Mouse (Mus musculus) MEL (cell line): ENCODE results near the gene Chchd1. TPM values are rescaled to one million over a fixed set of nuclear protein-coding genes. Genes with fewer than 3 reads are reported as not detected.

Source experiments
- DNase-seq: peaks from one replicate; pipeline ENCODE4 v3.0.0; 2011; ENCODE audit warnings: low read depth, low spot score
- H3K27ac ChIP-seq: 2 replicates; pipeline ENCODE4 v1.5.1; 2012; ENCODE audit warnings: low read depth, mild to moderate bottlenecking, control low read depth, low read length, moderate library complexity; ENCODE audit not compliant: control insufficient read depth
- H3K27me3 ChIP-seq, 2 experiments: fragments of 150-350 bp in 1 of 2; sonication (generic) in 1 of 2; 2 replicates each; pipeline ENCODE4 v1.6.1; 2012; ENCODE audit warnings: low read length in 2 of 2, mild to moderate bottlenecking in 2 of 2, improper control_type of control experiment in 1 of 2, moderate library complexity in 1 of 2; ENCODE audit not compliant: insufficient read depth in 2 of 2, control insufficient read depth in 1 of 2
- H3K36me3 ChIP-seq, 2 experiments: 2 replicates each; pipeline ENCODE4 v1.6.1; 2012 to 2014; ENCODE audit warnings: low read length in 2 of 2, improper control_type of control experiment in 1 of 2, inconsistent platforms in 1 of 2, mild to moderate bottlenecking in 1 of 2; ENCODE audit not compliant: insufficient read depth in 2 of 2, control insufficient read depth in 1 of 2
- H3K4me1 ChIP-seq, 2 experiments: fragments of 150-350 bp in 1 of 2; sonication (generic) in 1 of 2; 2 replicates each; pipeline ENCODE4 v1.6.1; 2012; ENCODE audit warnings: low read length in 2 of 2, improper control_type of control experiment in 1 of 2, mild to moderate bottlenecking in 1 of 2; ENCODE audit not compliant: insufficient read depth in 2 of 2, control insufficient read depth in 1 of 2
- H3K4me3 ChIP-seq, 2 experiments: fragments of 150-350 bp in 1 of 2; sonication (generic) in 1 of 2; 2 replicates each; pipeline ENCODE4 v1.5.1; 2012; ENCODE audit warnings: low read depth in 2 of 2, low read length in 2 of 2, mild to moderate bottlenecking in 2 of 2, moderate library complexity in 2 of 2, control low read depth in 1 of 2, improper control_type of control experiment in 1 of 2; ENCODE audit not compliant: control insufficient read depth in 1 of 2, insufficient read depth in 1 of 2
- H3K79me2 ChIP-seq: 2 replicates; pipeline ENCODE4 v1.6.1; 2012; ENCODE audit warnings: mild to moderate bottlenecking, low read length, moderate library complexity; ENCODE audit not compliant: control insufficient read depth, poor library complexity, insufficient read depth
- H3K9ac ChIP-seq: 2 replicates; pipeline ENCODE4 v1.6.1; 2012; ENCODE audit warnings: low read depth, mild to moderate bottlenecking, control low read depth, low read length, moderate library complexity; ENCODE audit not compliant: control insufficient read depth, poor library complexity, severe bottlenecking
- H3K9me3 ChIP-seq: fragments of 150-350 bp; sonication (generic); replicated peaks from 2 replicates; pipeline ENCODE4 v1.6.1; 2012; ENCODE audit warnings: mild to moderate bottlenecking, low read length, improper control_type of control experiment, moderate library complexity; ENCODE audit not compliant: insufficient read depth
- CHD2 ChIP-seq: IDR thresholded peaks from 2 replicates; pipeline ENCODE4 v1.6.1; 2011; ENCODE audit warnings: low read length, improper control_type of control experiment
- ELF1 ChIP-seq: IDR thresholded peaks from 2 replicates; pipeline ENCODE4 v1.6.1; 2014; ENCODE audit warnings: low read depth, mild to moderate bottlenecking, inconsistent platforms, low read length, improper control_type of control experiment, moderate library complexity
- EP300 ChIP-seq, 2 experiments: IDR thresholded peaks; 2 replicates each; pipeline ENCODE4 v1.6.1; 2011; ENCODE audit warnings: improper control_type of control experiment in 2 of 2, low read length in 2 of 2, low read depth in 1 of 2, mild to moderate bottlenecking in 1 of 2
- HCFC1 ChIP-seq: IDR thresholded peaks from 2 replicates; pipeline ENCODE4 v1.6.1; 2012; ENCODE audit warnings: low read depth, mild to moderate bottlenecking, inconsistent platforms, low read length, improper control_type of control experiment, moderate library complexity
- MAX ChIP-seq: IDR thresholded peaks from 2 replicates; pipeline ENCODE4 v1.6.1; 2011; ENCODE audit warnings: low read length, improper control_type of control experiment
- MAZ ChIP-seq: IDR thresholded peaks from 2 replicates; pipeline ENCODE4 v1.6.1; 2012; ENCODE audit warnings: low read depth, mild to moderate bottlenecking, inconsistent platforms, low read length, improper control_type of control experiment
- MXI1 ChIP-seq: IDR thresholded peaks from 2 replicates; pipeline ENCODE4 v1.6.1; 2011; ENCODE audit warnings: mild to moderate bottlenecking, low read depth, low read length, improper control_type of control experiment
- MYB ChIP-seq: IDR thresholded peaks from 2 replicates; pipeline ENCODE4 v1.6.1; 2011; ENCODE audit warnings: mild to moderate bottlenecking, low read depth, low read length, improper control_type of control experiment
- NRF1 ChIP-seq: IDR thresholded peaks from 2 replicates; pipeline ENCODE4 v1.6.1; 2014; ENCODE audit warnings: low read depth, mild to moderate bottlenecking, inconsistent platforms, low read length, improper control_type of control experiment, moderate library complexity; ENCODE audit not compliant: poor library complexity, insufficient read depth, severe bottlenecking
- POLR2A ChIP-seq, 2 experiments: IDR thresholded peaks; 2 replicates each; pipeline ENCODE4 v1.6.1; 2011 to 2012; ENCODE audit warnings: low read length in 2 of 2, mild to moderate bottlenecking in 2 of 2, control low read depth in 1 of 2, improper control_type of control experiment in 1 of 2, low read depth in 1 of 2, moderate library complexity in 1 of 2; ENCODE audit not compliant: control insufficient read depth in 1 of 2, insufficient read depth in 1 of 2, poor library complexity in 1 of 2
- POLR2AphosphoS2 ChIP-seq: IDR thresholded peaks from 2 replicates; pipeline ENCODE4 v1.6.1; 2011; ENCODE audit warnings: low read length, improper control_type of control experiment
- POLR2AphosphoS5 ChIP-seq: IDR thresholded peaks from 2 replicates; pipeline ENCODE4 v1.6.1; 2012; ENCODE audit warnings: low read depth, borderline replicate concordance, mild to moderate bottlenecking, inconsistent platforms, low read length, moderate library complexity, mixed read lengths
- TCF12 ChIP-seq: IDR thresholded peaks from 2 replicates; pipeline ENCODE4 v1.6.1; 2014; ENCODE audit warnings: low read depth, mild to moderate bottlenecking, inconsistent platforms, low read length, improper control_type of control experiment, moderate library complexity
- USF2 ChIP-seq, 2 experiments: IDR thresholded peaks; 2 replicates each; pipeline ENCODE4 v1.6.1; 2011 to 2012; ENCODE audit warnings: improper control_type of control experiment in 2 of 2, low read length in 2 of 2, borderline replicate concordance in 1 of 2, inconsistent platforms in 1 of 2, low read depth in 1 of 2, mild to moderate bottlenecking in 1 of 2; ENCODE audit not compliant: insufficient read depth in 1 of 2
- ZNF384 ChIP-seq: IDR thresholded peaks from 2 replicates; pipeline ENCODE4 v1.6.1; 2012; ENCODE audit warnings: low read depth, mild to moderate bottlenecking, inconsistent platforms, low read length, improper control_type of control experiment
- polyA plus RNA-seq, 2 experiments: library from polyadenylated mRNA; stranded (reverse) in 1 of 2; unstranded in 1 of 2; fragments of >175 nt in 1 of 2; fragments of >200 nt in 1 of 2; gene quantifications; 2 replicates each; pipeline versions ENCODE4 v1.2.1 to v1.2.4; 2012; ENCODE audit warnings: low replicate concordance in 2 of 2, low read depth in 1 of 2; ENCODE audit not compliant: insufficient read length in 2 of 2, insufficient read depth in 1 of 2, missing spikeins in 1 of 2
- total RNA-seq: library from RNA; depleted of rRNA; stranded (reverse); fragments of 300-350 nt; gene quantifications from 2 replicates; pipeline ENCODE4 v1.2.3, GENCODE M21; 2012

Chchd1 gene
- total and polyA plus RNA-seq, 3 experiments, result 136 to 164 TPM; not detected in 1

- Histone ChIP-seq H3K36me3 (peaks cover 2 to 9% of the 10 kb centered on the region in 2 experiments; a peak in 3 of 4 replicates), H3K79me2 (peaks cover 8% of the 10 kb centered on the region)
Observed at GRCm38 (mm10) chr14:20738511-20738910, 35.7 kb downstream of the Chchd1 start.

GRCm38 (mm10) chr14:20741301-20741700, 38.5 kb downstream of the Chchd1 start:
- peaks cover 0 to 6% of the 10 kb centered on the region in 2 experiments; a peak in 1 of 4 replicates for H3K36me3 ChIP-seq
- TF ChIP-seq ELF1 (no peak), POLR2AphosphoS5 (no peak)

More at GRCm38 (mm10) chr14:20738511-20738910, 35.7 kb downstream of the Chchd1 start:
- Histone ChIP-seq H3K4me3 (no peak overlapping the region), H3K4me1 (peaks cover 5 to 10% of the 10 kb centered on the region in 2 experiments), H3K9me3 (no peaks in the 10 kb centered on the region), H3K27me3 (no peaks in the 10 kb centered on the region), H3K9ac (no peak overlapping the region), H3K27ac (no peak overlapping the region)
- DNase-seq, result no peak
- TF ChIP-seq HCFC1 (no peak), POLR2AphosphoS2 (no peak), CHD2 (no peak), ZNF384 (no peak), NRF1 (no peak), USF2 (IDR thresholded peaks at IDR 0.05; ENCODE audit: borderline replicate concordance in 1 of 2, insufficient read depth in 1 of 2, low read depth in 1 of 2, low read length in 2 of 2) (no peak)

GRCm38 (mm10) chr14:20743614-20744013, 40.8 kb downstream of the Chchd1 start:
- Histone ChIP-seq H3K4me3 (no peak overlapping the region), H3K79me2 (no peaks in the 10 kb centered on the region), H3K27me3 (no peaks in the 10 kb centered on the region)
- DNase-seq, result no peak
- no peak for TF ChIP-seq MYB
- TF ChIP-seq POLR2A (IDR thresholded peaks at IDR 0.05; ENCODE audit: control insufficient read depth in 1 of 2, insufficient read depth in 1 of 2, low read depth in 1 of 2, low read length in 2 of 2, poor library complexity in 1 of 2), result no peak
- no peak for TF ChIP-seq EP300 (IDR thresholded peaks at IDR 0.05; ENCODE audit: low read depth in 1 of 2, low read length in 2 of 2)
- TF ChIP-seq MXI1, result no peak
- no peak for TF ChIP-seq CHD2
- no peak for TF ChIP-seq HCFC1
- TF ChIP-seq USF2 (IDR thresholded peaks at IDR 0.05; ENCODE audit: borderline replicate concordance in 1 of 2, insufficient read depth in 1 of 2, low read depth in 1 of 2, low read length in 2 of 2), result no peak
- TF ChIP-seq MAX, result no peak
- TF ChIP-seq MAZ, result no peak
- no peak for TF ChIP-seq ELF1
- TF ChIP-seq TCF12, result no peak
- TF ChIP-seq, all 39 proteins: peak for 0
- H3K36me3 ChIP-seq, result peaks cover 0 to 6% of the 10 kb centered on the region in 2 experiments; a peak in 1 of 4 replicates
- no peaks in the 10 kb centered on the region for H3K4me1 ChIP-seq
- no peak overlapping the region for H3K27ac ChIP-seq
- H3K9me3 ChIP-seq, result no peaks in the 10 kb centered on the region
- H3K9ac ChIP-seq, result no peak overlapping the region

More at GRCm38 (mm10) chr14:20741301-20741700, 38.5 kb downstream of the Chchd1 start:
- no peaks in the 10 kb centered on the region for H3K79me2 ChIP-seq
- no peak overlapping the region for H3K9ac ChIP-seq
- no peak overlapping the region for H3K27ac ChIP-seq
- H3K9me3 ChIP-seq, result no peaks in the 10 kb centered on the region
- no peak overlapping the region for H3K4me3 ChIP-seq
- no peaks in the 10 kb centered on the region for H3K27me3 ChIP-seq
- no peaks in the 10 kb centered on the region for H3K4me1 ChIP-seq
- DNase-seq, result no peak
